ENCODE assay signal across 9 mouse cellular contexts in genomic region chr4:127619870-127620269, GRCm38 (mm10).
A peak's percentile ranks its signal among the peaks of the same experiment; 100 is the strongest.
DNase-seq lines count a peak whose midpoint lies in the region; ATAC-seq lines count a peak whose summit lies in the region.
"Had no signal": no experiment of that assay in that cellular context is flagged by ENCODE, and none has a peak within 500 bp of the region (broad histone marks: within the 10 kb centered on the region; RNA-seq: fewer than 3 reads in every experiment).

No protein-coding gene starts in this region.

- no peak overlapping the region for H3K4me2 ChIP-seq in heart, embryonic 11.5 days
- no peak overlapping the region for H3K4me2 ChIP-seq in intestine, embryonic 16.5 days (ENCODE audit: low read depth, low read length)
- H3K4me2 ChIP-seq: neural tube, embryonic 13.5 days had no signal

- no peak overlapping the region for H3K4me3 ChIP-seq in heart, embryonic 11.5 days (ENCODE audit: low read depth, low read length)
- no peak overlapping the region for H3K4me3 ChIP-seq in intestine, embryonic 16.5 days (ENCODE audit: low read length)
- H3K4me3 ChIP-seq: neural tube, embryonic 13.5 days had no signal

- H3K9ac ChIP-seq in heart, embryonic 11.5 days (ENCODE audit: low read depth, low read length), result no peak overlapping the region
- no peak overlapping the region for H3K9ac ChIP-seq in intestine, embryonic 16.5 days (ENCODE audit: low read depth, low read length)
- H3K9ac ChIP-seq: neural tube, embryonic 13.5 days had no signal

- intact Hi-C loops in heart, postnatal 10 days (cut with DNase I), result no loop called here

- no peaks in the 10 kb centered on the region for H3K4me1 ChIP-seq in heart, embryonic 11.5 days (ENCODE audit: control insufficient read depth, insufficient read depth, low read length)
- no peaks in the 10 kb centered on the region for H3K4me1 ChIP-seq in intestine, embryonic 16.5 days (ENCODE audit: control insufficient read depth, insufficient read depth, low read length)
- H3K4me1 ChIP-seq: neural tube, embryonic 13.5 days had no signal

- H3K27me3 ChIP-seq in heart, embryonic 11.5 days (ENCODE audit: control insufficient read depth, insufficient read depth, low read length), result no peaks in the 10 kb centered on the region
- H3K27me3 ChIP-seq in intestine, embryonic 16.5 days (replicated peaks; ENCODE audit: control insufficient read depth, insufficient read depth, low read length), result no peaks in the 10 kb centered on the region
- H3K27me3 ChIP-seq: neural tube, embryonic 13.5 days had no signal

- no peak overlapping the region for H3K27ac ChIP-seq in heart, embryonic 11.5 days (ENCODE audit: low read depth, low read length)
- no peak overlapping the region for H3K27ac ChIP-seq in intestine, embryonic 16.5 days (ENCODE audit: low read length)
- H3K27ac ChIP-seq: neural tube, embryonic 13.5 days had no signal

- no peaks in the 10 kb centered on the region for H3K36me3 ChIP-seq in heart, embryonic 11.5 days (ENCODE audit: control insufficient read depth, insufficient read depth, low read length)
- no peaks in the 10 kb centered on the region for H3K36me3 ChIP-seq in intestine, embryonic 16.5 days (ENCODE audit: control insufficient read depth, insufficient read depth, low read length)
- H3K36me3 ChIP-seq: neural tube, embryonic 13.5 days had no signal

- ATAC-seq in heart, embryonic 11.5 days (replicated peaks; ENCODE audit: insufficient number of reproducible peaks, low FRiP score, low TSS enrichment), result no peak; the same call in 1 of the 2 replicates
- ATAC-seq in intestine, embryonic 16.5 days, result peak; percentile 76; the same call in 1 of the 2 replicates

- H3K9me3 ChIP-seq in heart, embryonic 11.5 days (replicated peaks; ENCODE audit: control insufficient read depth, low read length), result no peaks in the 10 kb centered on the region
- H3K9me3 ChIP-seq in intestine, embryonic 16.5 days (ENCODE audit: control insufficient read depth, low read length), result no peaks in the 10 kb centered on the region
- H3K9me3 ChIP-seq: neural tube, embryonic 13.5 days had no signal

- 6% methylated on average over 14 of the region's 14 CpGs for WGBS in heart, embryonic 11.5 days (ENCODE audit: insufficient replicate concordance)
- WGBS in intestine, embryonic 16.5 days, result 3% methylated on average over 14 of the region's 14 CpGs

- DNase-seq in heart, postnatal 10 days, result peak; percentile 54 to 58
- DNase-seq in WW6 (ENCODE audit: low read depth, low spot score), result peak; percentile 54
- DNase-seq in lung, postnatal 14 days, result peak; percentile 26
- no peak for DNase-seq in left cerebral cortex, adult 18-20 months (ENCODE audit: low spot score in 2 of 2)
- DNase-seq in layer of hippocampus, adult 8-10 months (ENCODE audit: low spot score in 2 of 2), result no peak
- DNase-seq in cerebellum, adult 18-20 months, result no peak

Comparison
In these comparisons a context has a peak if more than half of its experiments do, and no peak if none do; other contexts are left out.
1. DNase-seq: peak in heart, postnatal 10 days (2 of 2), WW6 (single experiment) and lung, postnatal 14 days (single experiment); none in left cerebral cortex, adult 18-20 months (0 of 2), layer of hippocampus, adult 8-10 months (0 of 2) and cerebellum, adult 18-20 months (0 of 2).